Mouse (Mus musculus): ENCODE measurements around the gene Als2. TPM values are rescaled to one million over a fixed set of nuclear protein-coding genes. Genes with fewer than 3 reads are reported as not detected.

Gene Als2
- polyA plus RNA-seq, 1 experiment, result 14.4 TPM

- no peak overlapping the region for H3K27ac ChIP-seq (ENCODE audit: insufficient read depth, low read length)
Measured at GRCm38 (mm10) chr1:59171875-59172274, 65.2 kb downstream of the Als2 start.

DNA sequence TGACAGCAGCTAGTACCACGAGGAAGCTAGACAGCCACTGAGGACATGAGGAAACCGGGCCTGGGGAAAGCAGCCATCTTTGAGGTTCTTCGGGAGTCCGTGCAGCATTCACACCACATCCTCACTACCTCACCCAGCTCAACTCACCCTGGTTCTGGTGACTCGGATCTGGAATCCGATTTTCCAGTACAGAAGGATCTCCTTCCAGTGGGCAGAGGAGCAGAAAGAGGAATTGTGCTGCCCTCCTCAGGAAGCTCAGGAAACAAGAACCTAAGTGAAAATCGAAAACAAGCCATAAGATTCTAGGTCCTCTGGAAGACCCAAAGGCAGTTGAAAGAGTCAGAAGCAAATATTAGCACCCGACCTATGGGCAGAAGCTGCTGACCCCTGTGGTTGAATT, 66.7 kb downstream of the Als2 start:
- Histone ChIP-seq H3K4me3 (ENCODE audit: insufficient read depth, low read length) (no peak overlapping the region), H3K4me1 (ENCODE audit: control insufficient read depth, insufficient read depth, low read length) (no peaks in the 10 kb centered on the region), H3K27ac (ENCODE audit: insufficient read depth, low read length) (no peak overlapping the region)
- TF ChIP-seq CTCF (IDR thresholded peaks at IDR 0.05; ENCODE audit: extremely low read depth, insufficient read depth, low read length), result peak; percentile 34; the same call in 1 of the 2 replicates
- TF ChIP-seq POLR2A (IDR thresholded peaks at IDR 0.05; ENCODE audit: extremely low read depth, insufficient read depth, low read length), result no peak

More at GRCm38 (mm10) chr1:59171875-59172274, 65.2 kb downstream of the Als2 start:
- TF ChIP-seq POLR2A (IDR thresholded peaks at IDR 0.05; ENCODE audit: extremely low read depth, insufficient read depth, low read length) (no peak), CTCF (IDR thresholded peaks at IDR 0.05; ENCODE audit: extremely low read depth, insufficient read depth, low read length) (no peak)
- no peak overlapping the region for H3K4me3 ChIP-seq (ENCODE audit: insufficient read depth, low read length)
- no peaks in the 10 kb centered on the region for H3K4me1 ChIP-seq (ENCODE audit: control insufficient read depth, insufficient read depth, low read length)

DNA sequence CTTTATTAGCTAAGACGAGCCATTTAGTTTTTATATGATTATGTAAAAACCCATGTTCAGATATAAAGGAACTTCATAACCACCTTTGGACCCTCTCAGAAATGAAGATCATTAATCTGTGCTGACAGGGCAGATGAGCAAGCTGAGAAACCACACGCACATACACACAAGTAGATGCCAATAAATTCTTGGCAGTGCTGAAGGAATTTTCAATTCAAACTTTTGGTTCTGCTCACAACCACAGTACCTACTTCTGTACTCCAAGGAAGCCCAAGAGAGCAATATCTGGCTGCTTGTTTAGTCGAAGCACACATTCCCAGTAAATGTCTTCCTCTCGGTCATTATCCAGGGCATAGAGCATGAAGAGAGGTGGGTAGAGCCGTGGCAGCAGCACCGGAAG, 67.4 kb downstream of the Als2 start:
- TF ChIP-seq POLR2A (IDR thresholded peaks at IDR 0.05; ENCODE audit: extremely low read depth, insufficient read depth, low read length), result no peak
- no peak for TF ChIP-seq CTCF (IDR thresholded peaks at IDR 0.05; ENCODE audit: extremely low read depth, insufficient read depth, low read length)

DNA sequence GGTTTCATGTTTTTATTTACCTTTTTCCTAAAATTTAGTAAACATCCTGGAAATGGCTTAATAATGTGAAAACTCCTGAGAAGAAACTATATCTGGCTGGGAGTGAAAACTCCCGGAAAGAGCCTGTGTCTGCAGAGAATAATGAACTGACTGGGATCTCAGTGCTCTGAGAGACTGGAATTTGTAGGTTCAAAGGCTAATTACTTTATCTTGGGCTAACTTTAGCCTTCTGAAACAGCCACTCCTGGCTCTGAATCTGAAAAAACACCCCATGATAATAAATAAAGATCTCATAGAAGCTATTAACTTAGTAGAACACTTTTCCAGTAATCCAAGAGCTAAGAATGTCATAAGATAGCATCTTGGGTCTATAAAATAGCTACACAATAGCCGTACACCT, 68.5 kb downstream of the Als2 start:
- H3K4me3 ChIP-seq (ENCODE audit: insufficient read depth, low read length), result no peak overlapping the region
- H3K4me1 ChIP-seq (ENCODE audit: control insufficient read depth, insufficient read depth, low read length), result no peaks in the 10 kb centered on the region; the same call in 1 of the 2 replicates
- H3K27ac ChIP-seq (ENCODE audit: insufficient read depth, low read length), result no peak overlapping the region
- TF ChIP-seq POLR2A (IDR thresholded peaks at IDR 0.05; ENCODE audit: extremely low read depth, insufficient read depth, low read length), result no peak
- no peak for TF ChIP-seq CTCF (IDR thresholded peaks at IDR 0.05; ENCODE audit: extremely low read depth, insufficient read depth, low read length)

More for the DNA sequence above, 67.4 kb downstream of the Als2 start:
- no peak overlapping the region for H3K27ac ChIP-seq (ENCODE audit: insufficient read depth, low read length)
- H3K4me1 ChIP-seq (ENCODE audit: control insufficient read depth, insufficient read depth, low read length), result no peaks in the 10 kb centered on the region
- H3K4me3 ChIP-seq (ENCODE audit: insufficient read depth, low read length), result no peak overlapping the region

DNA sequence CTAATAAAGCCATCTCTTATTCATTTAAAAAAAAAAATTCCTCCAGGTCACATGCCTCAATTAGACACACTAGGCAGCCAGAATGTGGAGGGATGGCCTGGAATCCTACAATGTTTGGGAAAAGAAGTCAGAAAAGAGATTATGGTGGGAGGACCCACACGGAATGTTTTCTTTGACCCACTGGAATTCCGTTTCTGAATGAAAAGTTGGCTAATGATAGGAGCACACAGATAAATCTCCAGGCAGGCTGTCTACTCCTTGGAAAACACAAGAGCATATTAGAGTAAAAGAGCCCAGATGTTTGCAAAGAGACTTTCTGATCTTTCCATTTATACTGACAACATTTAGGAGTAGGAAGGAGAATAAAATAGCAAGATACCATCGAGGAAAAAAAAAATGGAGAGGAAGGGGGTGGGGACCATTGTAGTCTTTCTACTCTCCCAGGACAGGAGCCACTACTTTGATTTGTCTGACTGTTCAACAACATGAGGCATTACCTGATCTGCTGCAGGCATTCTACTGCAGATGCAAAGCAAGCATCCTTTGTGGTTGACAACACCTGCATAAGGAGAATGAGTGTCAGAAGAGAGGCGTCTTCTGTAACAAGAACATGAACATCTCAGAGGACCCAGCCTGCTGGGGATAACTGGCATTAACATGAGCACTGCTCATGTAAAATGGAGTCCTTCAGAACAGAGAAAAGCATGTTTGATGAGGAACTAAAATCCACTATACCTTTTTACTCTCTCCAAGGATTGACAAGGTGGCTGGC, 69.2 kb downstream of the Als2 start:
- H3K27ac ChIP-seq (ENCODE audit: insufficient read depth, low read length), result no peak overlapping the region
- peaks cover 3% of the 10 kb centered on the region; the same call in 1 of the 2 replicates for H3K4me1 ChIP-seq (ENCODE audit: control insufficient read depth, insufficient read depth, low read length)
- TF ChIP-seq CTCF (IDR thresholded peaks at IDR 0.05; ENCODE audit: extremely low read depth, insufficient read depth, low read length), result no peak
- no peak for TF ChIP-seq POLR2A (IDR thresholded peaks at IDR 0.05; ENCODE audit: extremely low read depth, insufficient read depth, low read length)
- no peak overlapping the region for H3K4me3 ChIP-seq (ENCODE audit: insufficient read depth, low read length)

- TF ChIP-seq POLR2A (IDR thresholded peaks at IDR 0.05; ENCODE audit: extremely low read depth, insufficient read depth, low read length) (no peak), CTCF (IDR thresholded peaks at IDR 0.05; ENCODE audit: extremely low read depth, insufficient read depth, low read length) (no peak)
- Histone ChIP-seq H3K27ac (ENCODE audit: insufficient read depth, low read length) (no peak overlapping the region), H3K4me3 (ENCODE audit: insufficient read depth, low read length) (no peak overlapping the region), H3K4me1 (ENCODE audit: control insufficient read depth, insufficient read depth, low read length) (peaks cover 6% of the 10 kb centered on the region; the same call in 1 of the 2 replicates)
Measured at GRCm38 (mm10) chr1:59166232-59166905, 70.7 kb downstream of the Als2 start.

DNA sequence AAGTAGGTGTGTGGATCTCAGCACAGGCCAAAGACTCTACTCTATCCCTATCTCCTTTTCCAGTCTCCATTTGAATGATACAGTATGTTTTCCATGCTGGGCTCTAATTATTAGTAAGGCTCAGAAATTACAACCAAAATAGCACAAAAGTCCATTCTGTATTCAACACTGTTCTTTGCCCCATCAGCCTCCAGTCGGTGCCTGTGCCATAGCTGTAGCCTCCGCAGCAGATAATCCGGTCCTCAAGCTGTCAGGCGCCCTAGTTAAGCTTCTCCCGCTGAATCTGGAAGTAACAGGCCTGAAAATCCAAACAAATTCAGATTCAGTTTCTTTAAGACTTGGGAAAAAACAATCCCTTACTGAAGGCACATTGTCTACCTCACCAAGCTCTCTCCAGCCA, 73.1 kb downstream of the Als2 start:
- Histone ChIP-seq H3K4me1 (ENCODE audit: control insufficient read depth, insufficient read depth, low read length) (peaks cover 6% of the 10 kb centered on the region; the same call in 1 of the 2 replicates), H3K4me3 (ENCODE audit: insufficient read depth, low read length) (no peak overlapping the region), H3K27ac (ENCODE audit: insufficient read depth, low read length) (no peak overlapping the region)
- TF ChIP-seq CTCF (IDR thresholded peaks at IDR 0.05; ENCODE audit: extremely low read depth, insufficient read depth, low read length), result no peak
- TF ChIP-seq POLR2A (IDR thresholded peaks at IDR 0.05; ENCODE audit: extremely low read depth, insufficient read depth, low read length), result no peak

- H3K4me1 ChIP-seq (ENCODE audit: control insufficient read depth, insufficient read depth, low read length), result peaks cover 6% of the 10 kb centered on the region; the same call in 1 of the 2 replicates
- H3K27ac ChIP-seq (ENCODE audit: insufficient read depth, low read length), result no peak within 1 kb of the TSS
- TF ChIP-seq CTCF (IDR thresholded peaks at IDR 0.05; ENCODE audit: extremely low read depth, insufficient read depth, low read length), result no peak
- no peak for TF ChIP-seq POLR2A (IDR thresholded peaks at IDR 0.05; ENCODE audit: extremely low read depth, insufficient read depth, low read length)
- H3K4me3 ChIP-seq (ENCODE audit: insufficient read depth, low read length), result no peak within 1 kb of the TSS
Measured at GRCm38 (mm10) chr1:59163030-59163461, 74.0 kb downstream of the Als2 start, which contains the start of gene Mpp4. Gene Mpp4 (minus strand): TSS chr1:59163389.

DNA sequence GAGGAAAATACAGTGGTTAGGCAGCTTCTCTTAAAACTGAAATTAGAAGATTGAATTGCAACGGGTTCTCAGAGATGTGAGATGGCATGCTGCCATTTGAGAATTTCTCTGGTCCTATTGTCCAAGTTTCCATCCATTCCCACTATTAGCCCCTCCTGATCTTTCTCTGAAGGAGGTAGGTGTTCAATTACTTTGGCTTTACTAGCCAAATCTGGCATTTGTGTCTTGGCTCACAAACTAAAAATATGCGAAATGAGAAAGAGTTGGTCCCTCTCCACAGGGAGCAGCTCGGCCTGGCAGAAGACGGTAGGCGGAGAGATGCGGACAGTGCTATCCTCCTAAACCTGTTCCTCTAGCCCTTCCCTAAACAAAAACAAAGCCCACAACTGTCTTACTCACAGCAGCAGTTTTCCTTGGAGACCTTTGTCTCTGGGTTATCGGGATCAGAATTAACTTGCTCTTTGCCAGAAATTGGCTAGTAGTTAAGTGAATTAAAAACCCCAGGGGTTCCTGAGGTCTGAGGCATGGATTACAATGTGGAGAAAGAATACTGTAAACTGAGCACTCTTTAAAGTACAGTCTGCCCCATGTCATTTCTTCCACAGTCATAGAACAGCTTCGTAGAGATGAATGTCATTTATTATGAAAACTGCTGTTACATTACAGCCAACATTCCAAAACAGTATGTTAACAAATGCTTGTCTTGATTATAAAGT, 74.6 kb downstream of the Als2 start:
- TF ChIP-seq CTCF (IDR thresholded peaks at IDR 0.05; ENCODE audit: extremely low read depth, insufficient read depth, low read length), result no peak
- TF ChIP-seq POLR2A (IDR thresholded peaks at IDR 0.05; ENCODE audit: extremely low read depth, insufficient read depth, low read length), result no peak
- no peak overlapping the region for H3K4me3 ChIP-seq (ENCODE audit: insufficient read depth, low read length)
- no peak overlapping the region for H3K27ac ChIP-seq (ENCODE audit: insufficient read depth, low read length)
- peaks cover 6% of the 10 kb centered on the region; the same call in 1 of the 2 replicates for H3K4me1 ChIP-seq (ENCODE audit: control insufficient read depth, insufficient read depth, low read length)

All from cortical plate, adult 2 months (tissue).